Mouse (Mus musculus) induced T-regulatory cell, adult 2 months (primary cell): Measurements from ENCODE around the gene Igf2bp2.
A peak's percentile ranks its signal among the peaks of the same experiment; 100 is the strongest.

Experiments used
- DNase-seq: peaks from one replicate; pipeline ENCODE4 v3.0.0-alpha.2; 2012; ENCODE audit warnings: low read depth

Igf2bp2 gene

DNA sequence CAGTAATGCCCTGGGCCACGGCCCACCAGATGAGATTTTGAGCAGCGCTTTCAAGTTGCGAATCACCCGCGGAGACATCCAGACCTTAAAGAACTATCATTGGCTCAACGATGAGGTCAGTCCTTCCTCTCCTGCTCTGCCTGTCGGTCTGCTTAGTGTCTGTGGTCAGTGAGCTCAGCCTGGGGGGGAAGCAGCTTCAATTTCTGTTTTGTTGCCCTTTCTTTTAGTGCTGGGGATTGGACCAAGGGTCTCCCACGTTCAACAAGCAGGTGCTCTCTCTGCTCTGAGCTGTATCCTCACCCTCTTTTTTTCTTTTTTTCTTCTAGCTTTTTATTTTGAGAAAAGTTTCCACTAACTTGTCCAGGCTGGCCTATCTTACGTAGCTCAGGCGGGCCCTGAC, 124.5 kb downstream of the Igf2bp2 start:
- no peak for DNase-seq

DNA sequence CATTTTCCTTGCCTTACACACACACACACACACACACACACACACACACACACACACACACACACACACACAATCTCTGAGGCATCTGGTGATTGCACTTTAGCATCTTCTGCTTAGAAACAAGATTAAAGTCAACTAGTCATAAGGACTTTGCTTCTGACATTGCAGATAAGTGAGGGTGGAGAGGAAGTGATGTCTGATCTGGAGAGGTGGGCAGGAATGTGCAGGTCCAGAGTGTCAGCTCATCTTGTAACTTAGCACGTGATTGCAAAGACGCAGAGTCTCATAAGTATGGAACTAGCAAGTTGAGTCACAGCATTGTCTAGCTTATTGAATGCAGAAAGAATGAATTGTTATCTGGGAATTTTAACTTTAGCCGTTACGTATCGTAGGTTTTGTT, 135.6 kb downstream of the Igf2bp2 start:
- DNase-seq: no peak

DNA sequence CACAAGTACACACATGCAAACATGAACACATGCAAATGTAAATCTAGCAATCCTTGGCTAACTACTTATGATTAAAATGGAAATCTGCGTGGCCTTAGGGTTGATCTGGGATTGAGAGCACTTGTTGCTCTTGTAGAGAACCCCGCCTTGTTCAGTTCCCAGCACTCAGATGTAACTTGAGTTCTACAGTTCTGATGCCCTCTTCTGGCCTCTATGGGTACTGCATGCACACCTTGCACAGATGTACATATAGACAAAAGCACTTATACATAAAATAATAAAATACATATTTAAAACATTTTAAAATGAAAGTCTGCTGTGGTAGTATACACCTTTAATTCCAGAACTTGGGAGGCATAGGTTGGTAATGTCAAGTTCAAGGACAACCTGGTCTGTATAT, 141.0 kb downstream of the Igf2bp2 start:
- DNase-seq: peak; percentile 65

DNA sequence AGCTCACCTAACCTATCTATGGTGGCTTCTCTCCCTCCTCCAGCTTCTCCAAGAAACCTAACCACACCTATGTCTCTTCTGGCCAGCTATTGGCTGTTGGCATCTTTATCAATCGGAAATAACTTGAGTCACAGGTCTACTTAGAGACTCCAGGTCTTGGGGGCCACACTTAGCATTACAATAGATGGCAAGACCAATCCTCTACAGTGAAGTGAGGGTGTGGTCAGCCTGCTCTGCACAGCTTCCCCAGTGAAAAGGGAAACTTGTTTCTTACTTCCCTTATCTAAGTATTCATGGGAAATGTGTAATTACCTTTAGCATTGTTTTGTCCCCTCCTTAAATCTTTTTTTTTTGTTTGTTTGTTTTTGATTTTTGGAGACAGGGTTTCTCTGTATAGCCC, 147.5 kb downstream of the Igf2bp2 start:
- no peak for DNase-seq

DNA sequence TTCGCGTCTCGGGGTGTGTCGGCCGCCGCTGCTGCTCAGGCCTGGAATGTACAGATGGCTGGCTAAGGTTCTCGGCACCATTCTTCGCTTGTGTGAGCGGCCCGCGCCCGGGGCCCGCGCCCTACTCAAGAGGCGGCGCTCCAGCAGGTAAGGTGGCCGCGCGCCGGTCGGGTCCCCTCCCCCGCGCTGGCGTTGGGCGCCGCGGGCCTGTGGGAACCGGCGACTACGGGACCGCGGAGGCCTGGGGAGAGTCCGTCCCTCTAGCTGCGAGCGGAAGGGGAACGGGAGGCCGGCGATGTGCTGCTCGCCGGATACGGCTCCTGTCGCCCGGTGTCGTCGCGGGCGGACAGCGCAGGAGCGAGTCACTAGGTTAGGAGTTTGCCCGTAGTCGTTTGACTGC, 153.5 kb downstream of the Igf2bp2 start:
- peak; percentile 76 for DNase-seq

DNA sequence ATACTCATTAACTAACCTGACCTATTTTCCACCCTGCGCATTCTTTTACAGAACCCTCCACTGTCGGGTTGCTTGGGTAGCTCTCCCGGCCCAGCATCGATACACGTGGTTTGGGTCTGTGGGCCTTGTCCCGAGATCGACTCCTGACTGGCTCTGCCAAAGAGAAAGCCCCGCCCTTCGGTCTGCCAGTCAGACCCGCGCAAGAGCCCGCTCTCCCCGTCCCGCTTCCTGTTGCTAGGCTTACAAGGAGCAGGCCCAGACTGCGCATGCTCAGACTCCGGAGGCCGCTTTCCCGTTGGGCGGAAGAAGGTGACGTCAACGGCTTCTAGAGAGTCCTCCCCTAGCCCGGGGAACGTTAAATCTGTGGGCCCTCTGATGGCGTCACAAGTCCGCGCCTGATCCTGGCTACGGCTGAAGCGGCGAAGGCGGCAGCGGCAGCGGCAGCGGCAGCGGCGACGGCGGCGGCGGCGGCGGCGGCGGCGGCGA, 154.0 kb downstream of the Igf2bp2 start, which contains the start of gene Senp2:
TSS of gene Senp2 (plus strand) at position 386 of the 486 bp plus-strand sequence.
- DNase-seq: peak; percentile 100
